Mouse (Mus musculus) forebrain, embryonic 16.5 days (tissue): ENCODE data around the gene Gse1. TPM values are rescaled to one million over a fixed set of nuclear protein-coding genes. Genes with fewer than 3 reads are reported as not detected.

ENCODE experiments used
- ATAC-seq: fragments of 200-750 bp; cut with Nextera tagmentation; 2 replicates; pipeline ENCODE4 v1.8.0; 2017; ENCODE audit warnings: mild to moderate bottlenecking, moderate library complexity
- H3K27ac ChIP-seq: fragments of 300-500 bp; sonication (generic); 2 replicates; pipeline ENCODE4 v1.5.1; 2014; ENCODE audit warnings: low read length, control low read depth
- H3K27me3 ChIP-seq: fragments of 300-500 bp; sonication (generic); replicated peaks from 2 replicates; pipeline ENCODE4 v1.6.1; 2014; ENCODE audit warnings: low read length; ENCODE audit not compliant: control insufficient read depth, insufficient read depth
- H3K36me3 ChIP-seq: fragments of 300-500 bp; sonication (generic); 2 replicates; pipeline ENCODE4 v1.6.1; 2014; ENCODE audit not compliant: control insufficient read depth, insufficient read depth
- H3K4me1 ChIP-seq: fragments of 300-500 bp; sonication (generic); replicated peaks from 2 replicates; pipeline ENCODE4 v1.6.1; 2014; ENCODE audit warnings: low read length; ENCODE audit not compliant: control insufficient read depth, insufficient read depth
- H3K4me2 ChIP-seq: fragments of 300-500 bp; sonication (generic); 2 replicates; pipeline ENCODE4 v1.6.1; 2014; ENCODE audit warnings: mild to moderate bottlenecking, low read length, control low read depth
- H3K4me3 ChIP-seq: fragments of 300-500 bp; sonication (generic); replicated peaks from 2 replicates; pipeline ENCODE4 v1.5.1; 2014; ENCODE audit warnings: mild to moderate bottlenecking, low read length, control low read depth
- H3K9ac ChIP-seq: fragments of 300-500 bp; sonication (generic); replicated peaks from 2 replicates; pipeline ENCODE4 v1.6.1; 2014; ENCODE audit warnings: low read depth, low read length, control low read depth
- H3K9me3 ChIP-seq: fragments of 300-500 bp; sonication (generic); 2 replicates; pipeline ENCODE4 v1.6.1; 2016; ENCODE audit warnings: low read length; ENCODE audit not compliant: control insufficient read depth
- WGBS: fragments of 180-500 bp; shearing (Covaris S2); extraction: QIAGEN DNeasy Blood & Tissue Kit; methylation state at CpG from one replicate; pipeline ENCODE4 v1.1.7; 2014; 5-methylcytosine and 5-hydroxymethylcytosine counted together
- polyA plus RNA-seq: library from polyadenylated mRNA; unstranded; fragments of >200 nt; fragmentation: Nextera tagmentation; extraction: Ambion mirVana; gene quantifications from 2 replicates; pipeline ENCODE4 v1.2.1, GENCODE M21; 2015

Gse1 gene
- polyA plus RNA-seq, 1 experiment from 2014 or later: 34.9 TPM

- H3K9me3 ChIP-seq: no peaks in the 10 kb centered on the region
- peaks cover 18% of the 10 kb centered on the region for H3K4me1 ChIP-seq
- no peak for ATAC-seq
- no peak overlapping the region for H3K4me2 ChIP-seq
- no peak overlapping the region for H3K27ac ChIP-seq
- 61% methylated on average over 12 of the region's 12 CpGs for WGBS
- no peaks in the 10 kb centered on the region for H3K36me3 ChIP-seq
- H3K27me3 ChIP-seq: no peaks in the 10 kb centered on the region
- H3K4me3 ChIP-seq: no peak overlapping the region
- no peak overlapping the region for H3K9ac ChIP-seq
Observed at GRCm38 (mm10) chr8:120318476-120318991, 90.3 kb downstream of the Gse1 start.

GRCm38 (mm10) chr8:120319449-120319848 is 91.2 kb downstream of the Gse1 start:
- Histone ChIP-seq H3K4me1 (peaks cover 19% of the 10 kb centered on the region), H3K9ac (no peak overlapping the region), H3K27me3 (no peaks in the 10 kb centered on the region), H3K36me3 (no peaks in the 10 kb centered on the region), H3K4me3 (no peak overlapping the region), H3K4me2 (no peak overlapping the region), H3K27ac (no peak overlapping the region), H3K9me3 (no peaks in the 10 kb centered on the region)
- WGBS: 20% methylated on average over 7 of the region's 7 CpGs
- no peak for ATAC-seq

GRCm38 (mm10) chr8:120320146-120320545 is 91.9 kb downstream of the Gse1 start:
- ATAC-seq: no peak
- Histone ChIP-seq H3K27me3 (no peaks in the 10 kb centered on the region), H3K4me3 (no peak overlapping the region), H3K4me2 (no peak overlapping the region), H3K36me3 (no peaks in the 10 kb centered on the region), H3K9me3 (no peaks in the 10 kb centered on the region), H3K27ac (no peak overlapping the region), H3K4me1 (peaks cover 19% of the 10 kb centered on the region), H3K9ac (no peak overlapping the region)
- WGBS: 92% methylated on average over 5 of the region's 5 CpGs

GRCm38 (mm10) chr8:120321724-120322123 is 93.5 kb downstream of the Gse1 start:
- no peak overlapping the region for H3K4me3 ChIP-seq
- no peaks in the 10 kb centered on the region for H3K36me3 ChIP-seq
- H3K27me3 ChIP-seq: no peaks in the 10 kb centered on the region
- H3K4me1 ChIP-seq: peaks cover 18% of the 10 kb centered on the region
- no peak overlapping the region for H3K4me2 ChIP-seq
- no peak overlapping the region for H3K9ac ChIP-seq
- H3K27ac ChIP-seq: no peak overlapping the region
- no peak for ATAC-seq
- no peaks in the 10 kb centered on the region for H3K9me3 ChIP-seq
- 49% methylated on average over 6 of the region's 6 CpGs for WGBS

- peak; percentile 56 for ATAC-seq
- Histone ChIP-seq H3K9ac (peak overlapping the region; percentile 34; the same call in 1 of the 2 replicates), H3K27me3 (no peaks in the 10 kb centered on the region), H3K4me2 (no peak overlapping the region), H3K4me1 (peaks cover 12% of the 10 kb centered on the region), H3K27ac (peak overlapping the region; percentile 51; the same call in 1 of the 2 replicates), H3K9me3 (no peaks in the 10 kb centered on the region), H3K36me3 (no peaks in the 10 kb centered on the region), H3K4me3 (no peak overlapping the region)
- WGBS: 7% methylated on average over 20 of the region's 20 CpGs
Observed at GRCm38 (mm10) chr8:120322956-120323448, 94.7 kb downstream of the Gse1 start.

GRCm38 (mm10) chr8:120324555-120324954 is 96.3 kb downstream of the Gse1 start:
- 64% methylated on average over 3 of the region's 3 CpGs for WGBS
- no peak for ATAC-seq
- no peaks in the 10 kb centered on the region for H3K9me3 ChIP-seq
- no peak overlapping the region for H3K4me2 ChIP-seq
- H3K36me3 ChIP-seq: no peaks in the 10 kb centered on the region
- H3K4me3 ChIP-seq: no peak overlapping the region
- peaks cover 21% of the 10 kb centered on the region for H3K4me1 ChIP-seq
- no peaks in the 10 kb centered on the region for H3K27me3 ChIP-seq
- no peak overlapping the region for H3K9ac ChIP-seq
- no peak overlapping the region for H3K27ac ChIP-seq

GRCm38 (mm10) chr8:120325172-120325767 is 97.0 kb downstream of the Gse1 start:
- Histone ChIP-seq H3K36me3 (no peaks in the 10 kb centered on the region), H3K9me3 (no peaks in the 10 kb centered on the region), H3K4me2 (no peak overlapping the region), H3K4me3 (no peak overlapping the region), H3K27ac (no peak overlapping the region), H3K4me1 (peaks cover 25% of the 10 kb centered on the region), H3K9ac (no peak overlapping the region), H3K27me3 (no peaks in the 10 kb centered on the region)
- 77% methylated on average over 5 of the region's 5 CpGs for WGBS
- no peak for ATAC-seq

- Histone ChIP-seq H3K27me3 (no peaks in the 10 kb centered on the region), H3K36me3 (no peaks in the 10 kb centered on the region), H3K9me3 (no peaks in the 10 kb centered on the region), H3K9ac (no peak overlapping the region), H3K4me1 (peaks cover 25% of the 10 kb centered on the region), H3K4me3 (no peak overlapping the region), H3K4me2 (no peak overlapping the region), H3K27ac (no peak overlapping the region)
- 52% methylated on average over 3 of the region's 3 CpGs for WGBS
- ATAC-seq: no peak
Observed at GRCm38 (mm10) chr8:120327131-120327554, 98.9 kb downstream of the Gse1 start.

GRCm38 (mm10) chr8:120328361-120329022 is 100.2 kb downstream of the Gse1 start:
- ATAC-seq: no peak
- Histone ChIP-seq H3K27ac (no peak overlapping the region), H3K27me3 (no peaks in the 10 kb centered on the region), H3K9ac (no peak overlapping the region), H3K9me3 (no peaks in the 10 kb centered on the region), H3K4me3 (no peak overlapping the region), H3K36me3 (no peaks in the 10 kb centered on the region), H3K4me2 (no peak overlapping the region), H3K4me1 (peaks cover 13% of the 10 kb centered on the region)
- 86% methylated on average over 13 of the region's 13 CpGs for WGBS
